Mouse (Mus musculus) embryonic facial prominence, embryonic 10.5 days (tissue): ENCODE data around the gene Adra2b. TPM values are rescaled to one million over a fixed set of nuclear protein-coding genes. Genes with fewer than 3 reads are reported as not detected.

Source experiments
- DNase-seq: peaks from one replicate; pipeline ENCODE4 v3.0.0-alpha.2; 2017; ENCODE audit warnings: low spot score
- H3K27ac ChIP-seq: fragments of 300-500 bp; sonication (generic); replicated peaks from 2 replicates; pipeline ENCODE4 v1.5.1; 2016; ENCODE audit warnings: mild to moderate bottlenecking
- H3K27me3 ChIP-seq: fragments of 300-500 bp; sonication (generic); replicated peaks from 2 replicates; pipeline ENCODE4 v1.6.1; 2016; ENCODE audit warnings: low read depth, mild to moderate bottlenecking; ENCODE audit not compliant: poor library complexity, severe bottlenecking
- H3K36me3 ChIP-seq: fragments of 300-500 bp; sonication (generic); replicated peaks from 2 replicates; pipeline ENCODE4 v1.6.1; 2016; ENCODE audit warnings: mild to moderate bottlenecking, moderate library complexity
- H3K4me1 ChIP-seq: fragments of 300-500 bp; sonication (generic); 2 replicates; pipeline ENCODE4 v1.6.1; 2016
- H3K4me3 ChIP-seq: fragments of 300-500 bp; sonication (generic); 2 replicates; pipeline ENCODE4 v1.5.1; 2016; ENCODE audit warnings: mild to moderate bottlenecking, moderate library complexity
- H3K9me3 ChIP-seq: fragments of 300-500 bp; sonication (generic); 2 replicates; pipeline ENCODE4 v1.6.1; 2016; ENCODE audit warnings: mild to moderate bottlenecking
- WGBS: fragments of 180-500 bp; shearing (Covaris S2); methylation state at CpG from one replicate; pipeline ENCODE4 v1.1.7; 2016; 5-methylcytosine and 5-hydroxymethylcytosine counted together
- polyA plus RNA-seq: library from polyadenylated mRNA; unstranded; fragments of >200 nt; fragmentation: Nextera tagmentation; extraction: Ambion mirVana; gene quantifications from 2 replicates; pipeline ENCODE4 v1.2.1, GENCODE M21; 2016

Adra2b gene
- polyA plus RNA-seq, 1 experiment from 2014 or later = 1.9 TPM

- no peak for DNase-seq
- H3K27me3 ChIP-seq = no peaks in the 10 kb centered on the region
- peaks cover 13% of the 10 kb centered on the region for H3K4me1 ChIP-seq
- no peaks in the 10 kb centered on the region for H3K36me3 ChIP-seq
- no peak overlapping the region for H3K4me3 ChIP-seq
- no peak overlapping the region; the same call in 1 of the 2 replicates for H3K27ac ChIP-seq
- WGBS = 85% methylated on average over 5 of the region's 5 CpGs
- H3K9me3 ChIP-seq = no peaks in the 10 kb centered on the region
Observed at GRCm38 (mm10) chr2:127394606-127395161, 31.7 kb downstream of the Adra2b start.

GRCm38 (mm10) chr2:127398738-127399137, 35.7 kb downstream of the Adra2b start:
- no peaks in the 10 kb centered on the region for H3K36me3 ChIP-seq
- WGBS = 86% methylated on average over 7 of the region's 7 CpGs
- no peak for DNase-seq
- H3K27me3 ChIP-seq = no peaks in the 10 kb centered on the region
- H3K9me3 ChIP-seq = no peaks in the 10 kb centered on the region
- no peak overlapping the region for H3K27ac ChIP-seq
- no peak overlapping the region for H3K4me3 ChIP-seq
- peaks cover 18% of the 10 kb centered on the region for H3K4me1 ChIP-seq

GRCm38 (mm10) chr2:127411126-127411525, 48.1 kb downstream of the Adra2b start:
- Histone ChIP-seq H3K27ac (no peak overlapping the region), H3K36me3 (no peaks in the 10 kb centered on the region), H3K4me1 (no peaks in the 10 kb centered on the region; the same call in 1 of the 2 replicates), H3K27me3 (no peaks in the 10 kb centered on the region), H3K9me3 (no peaks in the 10 kb centered on the region), H3K4me3 (no peak overlapping the region)
- DNase-seq = no peak
- 87% methylated on average over 6 of the region's 6 CpGs for WGBS

GRCm38 (mm10) chr2:127415806-127416205, 52.8 kb downstream of the Adra2b start:
- DNase-seq = no peak
- H3K36me3 ChIP-seq = no peaks in the 10 kb centered on the region
- 77% methylated on average over 10 of the region's 10 CpGs for WGBS
- H3K4me1 ChIP-seq = peaks cover 9% of the 10 kb centered on the region; the same call in 1 of the 2 replicates
- no peaks in the 10 kb centered on the region for H3K9me3 ChIP-seq
- no peak overlapping the region for H3K4me3 ChIP-seq
- no peaks in the 10 kb centered on the region for H3K27me3 ChIP-seq
- no peak overlapping the region for H3K27ac ChIP-seq

DNA sequence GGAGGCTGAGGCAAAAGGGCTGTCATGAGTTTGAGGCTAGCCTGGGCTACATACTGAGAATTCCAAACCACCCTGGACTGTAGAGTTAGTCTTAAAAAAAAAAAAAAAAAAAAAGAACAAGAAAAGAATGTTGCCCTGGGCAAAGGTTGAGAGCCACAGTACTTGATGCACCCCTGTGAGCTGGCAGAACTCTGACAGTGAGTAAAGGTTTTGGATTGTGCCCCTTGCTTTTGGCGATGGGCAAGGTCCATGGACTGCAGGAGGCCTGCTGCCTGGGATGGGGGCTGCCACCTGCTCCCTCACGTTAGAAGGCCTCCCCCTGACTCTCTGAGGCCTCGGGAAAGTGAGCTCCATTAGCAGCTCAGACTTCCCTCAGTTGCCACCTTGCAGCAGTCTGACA, 53.7 kb downstream of the Adra2b start:
- H3K4me1 ChIP-seq = peaks cover 9% of the 10 kb centered on the region; the same call in 1 of the 2 replicates
- no peak for DNase-seq
- H3K4me3 ChIP-seq = no peak overlapping the region
- 53% methylated on average over 3 of the region's 3 CpGs for WGBS
- no peaks in the 10 kb centered on the region for H3K36me3 ChIP-seq
- H3K27ac ChIP-seq = no peak overlapping the region
- H3K9me3 ChIP-seq = no peaks in the 10 kb centered on the region
- H3K27me3 ChIP-seq = no peaks in the 10 kb centered on the region

Other genes starting within 250 kb of the Adra2b start
- gene Ncaph, start 229.3 kb upstream of the Adra2b start, polyA plus RNA-seq = 116 and 117 TPM in 2 replicates
- 14.6 and 17.4 TPM in 2 replicates for gene Itpripl1, start 219.8 kb upstream of the Adra2b start, polyA plus RNA-seq
- 2.5 and 2.6 TPM in 2 replicates for gene 1810024B03Rik, start 154.9 kb upstream of the Adra2b start, polyA plus RNA-seq
- gene Snrnp200, start 154.8 kb upstream of the Adra2b start, polyA plus RNA-seq = 108 TPM in 2 replicates
- 54.9 and 55.5 TPM in 2 replicates for gene Ciao1, start 115.4 kb upstream of the Adra2b start, polyA plus RNA-seq
- 22.5 and 23.1 TPM in 2 replicates for gene Tmem127, start 115.3 kb upstream of the Adra2b start, polyA plus RNA-seq
- 80.1 and 81.2 TPM in 2 replicates for gene Stard7, start 93.0 kb upstream of the Adra2b start, polyA plus RNA-seq
- gene Dusp2, start 27.0 kb upstream of the Adra2b start, polyA plus RNA-seq = 3.3 and 3.6 TPM in 2 replicates
- gene Astl, start 24.6 kb upstream of the Adra2b start, polyA plus RNA-seq = 0.09 and 0.15 TPM in 2 replicates
- 0.12 and 0.26 TPM in 2 replicates for gene Gpat2, start 62.0 kb downstream of the Adra2b start, polyA plus RNA-seq
- gene Fahd2a, start 81.4 kb downstream of the Adra2b start, polyA plus RNA-seq = 22.9 and 23.1 TPM in 2 replicates
- gene Kcnip3, start 158.9 kb downstream of the Adra2b start, polyA plus RNA-seq = 1.8 TPM in 2 replicates
- gene Prom2, start 178.3 kb downstream of the Adra2b start, polyA plus RNA-seq = 3.0 and 3.3 TPM in 2 replicates
- gene Zfp661, start 223.9 kb downstream of the Adra2b start, polyA plus RNA-seq = 7.8 TPM in 2 replicates
- 171 and 177 TPM in 2 replicates for gene Mrps5, start 224.0 kb downstream of the Adra2b start, polyA plus RNA-seq